Mouse (Mus musculus): ENCODE results near the gene Rpp21. TPM values are rescaled to one million over a fixed set of nuclear protein-coding genes. Genes with fewer than 3 reads are reported as not detected.

Rpp21 gene
- 61.2 TPM for polyA plus RNA-seq (2012; fragmentation: generic; extraction: Trizol)
- long read RNA-seq, experiment 1, transcript Rpp21-202 (4 exons, 437 nt) = minor isoform, 6 of 46 reads
- long read RNA-seq, experiment 1, transcript Rpp21-201 (5 exons, 729 nt) = major isoform, 30 of 46 reads
- long read RNA-seq, experiment 1, partial matches to known transcripts = 2 of 46 reads
- long read RNA-seq, experiment 1, other reads (novel, unspliced or antisense) = 5 of 46 reads
- long read RNA-seq, experiment 2, partial matches to known transcripts = 0 of 4 reads
- long read RNA-seq, experiment 2, other reads (novel, unspliced or antisense) = 1 of 4 reads

- peak within 1 kb of the TSS; percentile 46 for H3K4me3 ChIP-seq (ENCODE audit: insufficient read depth, poor library complexity, severe bottlenecking)
- H3ac ChIP-seq (ENCODE audit: control insufficient read depth, insufficient read length, low read depth) = peak within 1 kb of the TSS; percentile 98
- peaks cover 32% of the 10 kb centered on the region for H3K36me3 ChIP-seq (ENCODE audit: control insufficient read depth, insufficient read depth)
- H3K79me2 ChIP-seq (ENCODE audit: control insufficient read depth, insufficient read depth) = no peaks in the 10 kb centered on the region
- H3K27me3 ChIP-seq (ENCODE audit: control insufficient read depth, insufficient read depth, insufficient read length) = no peaks in the 10 kb centered on the region
- TF ChIP-seq MYOD1 (IDR thresholded peaks at IDR 0.05; ENCODE audit: control insufficient read depth, insufficient read length, low read depth) = no peak
- no peak for TF ChIP-seq USF1 (IDR thresholded peaks at IDR 0.05; ENCODE audit: low read depth)
- no peak for TF ChIP-seq CEBPB (IDR thresholded peaks at IDR 0.05; ENCODE audit: low read depth)
- TF ChIP-seq FOSL1 (IDR thresholded peaks at IDR 0.05; ENCODE audit: insufficient read depth, low read length, poor library complexity, severe bottlenecking) = no peak
- no peak for TF ChIP-seq MAX (IDR thresholded peaks at IDR 0.05)
- no peaks in the 10 kb centered on the region for H3K79me3 ChIP-seq (ENCODE audit: low read depth)
Observed at GRCm38 (mm10) chr17:36257969-36258368, at the start of gene Rpp21. Gene Rpp21 (minus strand): TSS chr17:36258069.

GRCm38 (mm10) chr17:36286390-36286789, 28.5 kb upstream of the Rpp21 start, which contains the start of gene H2-M10.2:
Gene H2-M10.2 (minus strand): TSS chr17:36286490.
- no peak for TF ChIP-seq CEBPB (IDR thresholded peaks at IDR 0.05; ENCODE audit: low read depth)
- no peak for TF ChIP-seq MAX (IDR thresholded peaks at IDR 0.05)
- TF ChIP-seq CTCF (IDR thresholded peaks at IDR 0.05; ENCODE audit: control insufficient read depth, insufficient read depth, insufficient read length) = no peak
- TF ChIP-seq MYOD1 (IDR thresholded peaks at IDR 0.05; ENCODE audit: control insufficient read depth, insufficient read length, low read depth) = no peak
- no peak for TF ChIP-seq FOSL1 (IDR thresholded peaks at IDR 0.05; ENCODE audit: insufficient read depth, low read length, poor library complexity, severe bottlenecking)
- no peak for TF ChIP-seq USF1 (IDR thresholded peaks at IDR 0.05; ENCODE audit: low read depth)
- no peak for TF ChIP-seq MYOG (IDR thresholded peaks at IDR 0.05; ENCODE audit: control insufficient read depth, extremely low read depth, insufficient read length)
- Histone ChIP-seq H3K27me3 (ENCODE audit: control insufficient read depth, insufficient read depth, insufficient read length) (peaks cover 3% of the 10 kb centered on the region), H3ac (ENCODE audit: control insufficient read depth, insufficient read length, low read depth) (no peak within 1 kb of the TSS), H3K4me3 (ENCODE audit: insufficient read depth, poor library complexity, severe bottlenecking) (no peak within 1 kb of the TSS), H3K79me3 (ENCODE audit: low read depth) (no peaks in the 10 kb centered on the region), H3K36me3 (ENCODE audit: control insufficient read depth, insufficient read depth) (no peaks in the 10 kb centered on the region), H3K79me2 (ENCODE audit: control insufficient read depth, insufficient read depth) (no peaks in the 10 kb centered on the region)

- H3K79me3 ChIP-seq (ENCODE audit: low read depth) = peaks cover 10% of the 10 kb centered on the region
- no peak overlapping the region for H3K4me3 ChIP-seq (ENCODE audit: insufficient read depth, poor library complexity, severe bottlenecking)
- H3K27me3 ChIP-seq (ENCODE audit: control insufficient read depth, insufficient read depth, insufficient read length) = no peaks in the 10 kb centered on the region
- peaks cover 36% of the 10 kb centered on the region for H3K36me3 ChIP-seq (ENCODE audit: control insufficient read depth, insufficient read depth)
- H3ac ChIP-seq (ENCODE audit: control insufficient read depth, insufficient read length, low read depth) = no peak overlapping the region
- H3K79me2 ChIP-seq (ENCODE audit: control insufficient read depth, insufficient read depth) = peaks cover 21% of the 10 kb centered on the region
- no peak for TF ChIP-seq MYOD1 (IDR thresholded peaks at IDR 0.05; ENCODE audit: control insufficient read depth, insufficient read length, low read depth)
- TF ChIP-seq FOSL1 (IDR thresholded peaks at IDR 0.05; ENCODE audit: insufficient read depth, low read length, poor library complexity, severe bottlenecking) = no peak
- TF ChIP-seq MAX (IDR thresholded peaks at IDR 0.05) = no peak
- TF ChIP-seq USF1 (IDR thresholded peaks at IDR 0.05; ENCODE audit: low read depth) = no peak
- TF ChIP-seq MYOG (IDR thresholded peaks at IDR 0.05; ENCODE audit: control insufficient read depth, extremely low read depth, insufficient read length) = no peak
Observed at GRCm38 (mm10) chr17:36281521-36282245, 23.8 kb upstream of the Rpp21 start.

GRCm38 (mm10) chr17:36274776-36275175, 16.9 kb upstream of the Rpp21 start:
- H3K79me2 ChIP-seq (ENCODE audit: control insufficient read depth, insufficient read depth) = peaks cover 85% of the 10 kb centered on the region
- TF ChIP-seq FOSL1 (IDR thresholded peaks at IDR 0.05; ENCODE audit: insufficient read depth, low read length, poor library complexity, severe bottlenecking) = no peak
- TF ChIP-seq MYOG (IDR thresholded peaks at IDR 0.05; ENCODE audit: control insufficient read depth, extremely low read depth, insufficient read length) = no peak
- no peak for TF ChIP-seq MYOD1 (IDR thresholded peaks at IDR 0.05; ENCODE audit: control insufficient read depth, insufficient read length, low read depth)
- no peak for TF ChIP-seq CTCF (IDR thresholded peaks at IDR 0.05; ENCODE audit: control insufficient read depth, insufficient read depth, insufficient read length)
- TF ChIP-seq USF1 (IDR thresholded peaks at IDR 0.05; ENCODE audit: low read depth) = no peak
- no peak for TF ChIP-seq MAX (IDR thresholded peaks at IDR 0.05)
- no peak for TF ChIP-seq CEBPB (IDR thresholded peaks at IDR 0.05; ENCODE audit: low read depth)
- H3K4me3 ChIP-seq (ENCODE audit: insufficient read depth, poor library complexity, severe bottlenecking) = no peak overlapping the region
- no peaks in the 10 kb centered on the region for H3K27me3 ChIP-seq (ENCODE audit: control insufficient read depth, insufficient read depth, insufficient read length)
- H3ac ChIP-seq (ENCODE audit: control insufficient read depth, insufficient read length, low read depth) = no peak overlapping the region
- H3K79me3 ChIP-seq (ENCODE audit: low read depth) = peaks cover 56% of the 10 kb centered on the region
- peaks cover 69% of the 10 kb centered on the region for H3K36me3 ChIP-seq (ENCODE audit: control insufficient read depth, insufficient read depth)

- no peak overlapping the region for H3ac ChIP-seq (ENCODE audit: control insufficient read depth, insufficient read length, low read depth)
- peaks cover 59% of the 10 kb centered on the region for H3K36me3 ChIP-seq (ENCODE audit: control insufficient read depth, insufficient read depth)
- peaks cover 86% of the 10 kb centered on the region for H3K79me2 ChIP-seq (ENCODE audit: control insufficient read depth, insufficient read depth)
- TF ChIP-seq USF1 (IDR thresholded peaks at IDR 0.05; ENCODE audit: low read depth) (no peak), MYOD1 (IDR thresholded peaks at IDR 0.05; ENCODE audit: control insufficient read depth, insufficient read length, low read depth) (no peak), MYOG (IDR thresholded peaks at IDR 0.05; ENCODE audit: control insufficient read depth, extremely low read depth, insufficient read length) (no peak), MAX (IDR thresholded peaks at IDR 0.05) (no peak), CEBPB (IDR thresholded peaks at IDR 0.05; ENCODE audit: low read depth) (no peak), FOSL1 (IDR thresholded peaks at IDR 0.05; ENCODE audit: insufficient read depth, low read length, poor library complexity, severe bottlenecking) (no peak), CTCF (IDR thresholded peaks at IDR 0.05; ENCODE audit: control insufficient read depth, insufficient read depth, insufficient read length) (no peak)
- no peaks in the 10 kb centered on the region for H3K27me3 ChIP-seq (ENCODE audit: control insufficient read depth, insufficient read depth, insufficient read length)
- no peak overlapping the region for H3K4me3 ChIP-seq (ENCODE audit: insufficient read depth, poor library complexity, severe bottlenecking)
- peaks cover 55% of the 10 kb centered on the region for H3K79me3 ChIP-seq (ENCODE audit: low read depth)
Observed at GRCm38 (mm10) chr17:36273796-36274195, 15.9 kb upstream of the Rpp21 start.

Data from C2C12 (cell line).